ENCODE assay signal across 8 mouse cellular contexts in genomic region chr19:45782315-45783001, GRCm38 (mm10). TPM values are rescaled to one million over a fixed set of nuclear protein-coding genes. Genes with fewer than 3 reads are reported as not detected.
A peak's percentile ranks its signal among the peaks of the same experiment; 100 is the strongest.
DNase-seq lines count a peak whose midpoint lies in the region; ATAC-seq lines count a peak whose summit lies in the region.

No protein-coding gene starts in this region.

- peak overlapping the region; percentile 70 for H3K4me2 ChIP-seq in heart, embryonic 15.5 days
- H3K4me2 ChIP-seq in liver, embryonic 12.5 days, result peak overlapping the region; percentile 79
- peak overlapping the region; percentile 54 for H3K4me2 ChIP-seq in stomach, embryonic 15.5 days

- H3K27me3 ChIP-seq in heart, embryonic 15.5 days, result no peaks in the 10 kb centered on the region
- no peaks in the 10 kb centered on the region for H3K27me3 ChIP-seq in liver, embryonic 12.5 days (replicated peaks)
- no peaks in the 10 kb centered on the region for H3K27me3 ChIP-seq in stomach, embryonic 15.5 days (replicated peaks)

- peak; percentile 57 for ATAC-seq in erythroid progenitor cell, adult 5-6 weeks (replicated peaks; ENCODE audit: low FRiP score, poor library complexity, severe bottlenecking)
- peak; percentile 51 for ATAC-seq in heart, embryonic 15.5 days (replicated peaks; ENCODE audit: insufficient number of reproducible peaks, insufficient read depth, low FRiP score, low read depth)
- ATAC-seq in liver, embryonic 12.5 days, result peak; percentile 53
- peak; percentile 27; the same call in 1 of the 2 replicates for ATAC-seq in stomach, embryonic 15.5 days (ENCODE audit: insufficient read depth, low FRiP score, low read depth)

- peak overlapping the region; percentile 67 for H3K27ac ChIP-seq in brown adipose tissue, adult 24 weeks (replicated peaks; ENCODE audit: low read depth, low read length)
- H3K27ac ChIP-seq in heart, embryonic 15.5 days, result peak overlapping the region; percentile 98
- H3K27ac ChIP-seq in liver, embryonic 12.5 days, result peak overlapping the region; percentile 99
- peak overlapping the region; percentile 97 for H3K27ac ChIP-seq in stomach, embryonic 15.5 days

- under 1% methylated on average over 36 of the region's 36 CpGs for WGBS in heart, embryonic 15.5 days
- WGBS in liver, embryonic 12.5 days (ENCODE audit: insufficient replicate concordance), result 1% methylated on average over 36 of the region's 36 CpGs
- under 1% methylated on average over 36 of the region's 36 CpGs for WGBS in stomach, embryonic 15.5 days

- peaks cover 13% of the 10 kb centered on the region; the same call in 1 of the 2 replicates for H3K4me1 ChIP-seq in brown adipose tissue, adult 24 weeks (ENCODE audit: control insufficient read depth, insufficient read depth, insufficient read length, low read length)
- H3K4me1 ChIP-seq in heart, embryonic 15.5 days (replicated peaks), result peaks cover 33% of the 10 kb centered on the region
- peaks cover 45% of the 10 kb centered on the region for H3K4me1 ChIP-seq in liver, embryonic 12.5 days
- H3K4me1 ChIP-seq in stomach, embryonic 15.5 days, result peaks cover 15% of the 10 kb centered on the region

- peaks cover 21% of the 10 kb centered on the region for H3K36me3 ChIP-seq in heart, embryonic 15.5 days
- H3K36me3 ChIP-seq in liver, embryonic 12.5 days, result peaks cover 41% of the 10 kb centered on the region
- peaks cover 16% of the 10 kb centered on the region; the same call in 1 of the 2 replicates for H3K36me3 ChIP-seq in stomach, embryonic 15.5 days

- no peaks in the 10 kb centered on the region for H3K9me3 ChIP-seq in heart, embryonic 15.5 days (replicated peaks)
- no peaks in the 10 kb centered on the region for H3K9me3 ChIP-seq in liver, embryonic 12.5 days (replicated peaks)
- H3K9me3 ChIP-seq in stomach, embryonic 15.5 days, result no peaks in the 10 kb centered on the region

- DNase-seq in CD8-positive naive resting alpha-beta T cell, adult 2 months (ENCODE audit: low read depth in 2 of 2, low spot score in 2 of 2), result peak; percentile 52 to 56
- peak; percentile 85 for DNase-seq in kidney, postnatal 14 days
- DNase-seq in naive thymus-derived CD4-positive, alpha-beta T cell, adult 2 months (ENCODE audit: low read depth), result peak; percentile 67

- peak overlapping the region; percentile 97 for H3K4me3 ChIP-seq in brown adipose tissue, adult 24 weeks (ENCODE audit: insufficient read depth, low read depth, low read length)
- H3K4me3 ChIP-seq in heart, embryonic 15.5 days, result peak overlapping the region; percentile 78
- peak overlapping the region; percentile 99 for H3K4me3 ChIP-seq in liver, embryonic 12.5 days
- peak overlapping the region; percentile 90 for H3K4me3 ChIP-seq in stomach, embryonic 15.5 days (replicated peaks)

- peak overlapping the region; percentile 85 for H3K9ac ChIP-seq in heart, embryonic 15.5 days
- peak overlapping the region; percentile 98 for H3K9ac ChIP-seq in liver, embryonic 12.5 days
- peak overlapping the region; percentile 97 for H3K9ac ChIP-seq in stomach, embryonic 15.5 days

RNA-seq across cellular contexts. Expression of gene Mgea5, which starts 1.2 kb away (rescaled TPM):
- 24.6 and 48.1 TPM in 2 replicates for polyA plus RNA-seq in brown adipose tissue, adult 24 weeks (2012; ENCODE audit: insufficient read depth, insufficient read length, missing spikeins)
- total RNA-seq in erythroid progenitor cell, adult 5-6 weeks (2015; ENCODE audit: low replicate concordance), result 106 and 118 TPM in 2 replicates
- total RNA-seq in erythroid progenitor cell, adult 5-6 weeks (2017; ENCODE audit: low replicate concordance), result 181 and 220 TPM in 2 replicates
- polyA plus RNA-seq in heart, embryonic 15.5 days (2015; fragmentation: Nextera tagmentation; extraction: Ambion mirVana), result 33.8 and 38.1 TPM in 2 replicates
- polyA plus RNA-seq in liver, embryonic 12.5 days (2016; fragmentation: Nextera tagmentation; extraction: Ambion mirVana), result 34.8 and 37.9 TPM in 2 replicates
- polyA plus RNA-seq in stomach, embryonic 15.5 days (2015; fragmentation: Nextera tagmentation; extraction: Ambion mirVana), result 42.2 and 47.2 TPM in 2 replicates

RNA-seq across cellular contexts. Expression of gene Npm3, which starts 33.1 kb away (rescaled TPM):
- polyA plus RNA-seq in brown adipose tissue, adult 24 weeks (2012; ENCODE audit: insufficient read depth, insufficient read length, missing spikeins), result 26.4 and 35.8 TPM in 2 replicates
- 5.4 and 6.8 TPM in 2 replicates for total RNA-seq in erythroid progenitor cell, adult 5-6 weeks (2015; ENCODE audit: low replicate concordance)
- 1.1 and 16.3 TPM in 2 replicates for total RNA-seq in erythroid progenitor cell, adult 5-6 weeks (2017; ENCODE audit: low replicate concordance)
- polyA plus RNA-seq in heart, embryonic 15.5 days (2015; fragmentation: Nextera tagmentation; extraction: Ambion mirVana), result 8.4 and 9.1 TPM in 2 replicates
- 13.7 and 14.8 TPM in 2 replicates for polyA plus RNA-seq in liver, embryonic 12.5 days (2016; fragmentation: Nextera tagmentation; extraction: Ambion mirVana)
- polyA plus RNA-seq in stomach, embryonic 15.5 days (2015; fragmentation: Nextera tagmentation; extraction: Ambion mirVana), result 16.0 and 16.3 TPM in 2 replicates

RNA-seq across cellular contexts. Expression of gene Kcnip2, which starts 33.4 kb away (rescaled TPM):
- polyA plus RNA-seq in brown adipose tissue, adult 24 weeks (2012; ENCODE audit: insufficient read depth, insufficient read length, missing spikeins), result not detected in 2 replicates
- not detected in 2 replicates for total RNA-seq in erythroid progenitor cell, adult 5-6 weeks (2015; ENCODE audit: low replicate concordance)
- 0.26 TPM in 1 of 2 replicates, not detected in the other for total RNA-seq in erythroid progenitor cell, adult 5-6 weeks (2017; ENCODE audit: low replicate concordance)
- polyA plus RNA-seq in heart, embryonic 15.5 days (2015; fragmentation: Nextera tagmentation; extraction: Ambion mirVana), result 6.9 and 10.0 TPM in 2 replicates
- 1.3 and 1.4 TPM in 2 replicates for polyA plus RNA-seq in liver, embryonic 12.5 days (2016; fragmentation: Nextera tagmentation; extraction: Ambion mirVana)
- polyA plus RNA-seq in stomach, embryonic 15.5 days (2015; fragmentation: Nextera tagmentation; extraction: Ambion mirVana), result 1.6 and 2.8 TPM in 2 replicates

RNA-seq across cellular contexts. Expression of gene Fgf8, which starts 39.7 kb away (rescaled TPM):
- polyA plus RNA-seq in brown adipose tissue, adult 24 weeks (2012; ENCODE audit: insufficient read depth, insufficient read length, missing spikeins), result not detected in 2 replicates
- total RNA-seq in erythroid progenitor cell, adult 5-6 weeks (2015; ENCODE audit: low replicate concordance), result not detected in 2 replicates
- total RNA-seq in erythroid progenitor cell, adult 5-6 weeks (2017; ENCODE audit: low replicate concordance), result not detected in 2 replicates
- 0.47 and 0.52 TPM in 2 replicates for polyA plus RNA-seq in heart, embryonic 15.5 days (2015; fragmentation: Nextera tagmentation; extraction: Ambion mirVana)
- polyA plus RNA-seq in liver, embryonic 12.5 days (2016; fragmentation: Nextera tagmentation; extraction: Ambion mirVana), result not detected in 2 replicates
- 0.17 TPM in 1 of 2 replicates, not detected in the other for polyA plus RNA-seq in stomach, embryonic 15.5 days (2015; fragmentation: Nextera tagmentation; extraction: Ambion mirVana)

Comparison
In these comparisons a context has a peak if more than half of its experiments do, and no peak if none do; other contexts are left out.
1. Peak in every context shown above with its lines: DNase-seq, ATAC-seq, H3K4me3 ChIP-seq and H3K27ac ChIP-seq.